Mouse (Mus musculus) limb, embryonic 14.5 days (tissue): ENCODE results near the gene Hoxb5. TPM values are rescaled to one million over a fixed set of nuclear protein-coding genes. Genes with fewer than 3 reads are reported as not detected.

ENCODE experiments used
- ATAC-seq: fragments of 200-750 bp; cut with Nextera tagmentation; 2 replicates; pipeline ENCODE4 v1.8.0; 2017; ENCODE audit warnings: low read depth, moderate number of reproducible peaks, moderate TSS enrichment; ENCODE audit not compliant: low FRiP score
- DNase-seq: peaks from one replicate; pipeline ENCODE4 v3.0.0-alpha.2; 2015; ENCODE audit warnings: low spot score
- H3K27ac ChIP-seq: fragments of 300-500 bp; sonication (generic); replicated peaks from 2 replicates; pipeline ENCODE4 v1.5.1; 2014; ENCODE audit warnings: low read depth, mild to moderate bottlenecking, low read length, moderate library complexity, mixed read lengths
- H3K27me3 ChIP-seq: fragments of 300-500 bp; sonication (generic); 2 replicates; pipeline ENCODE4 v1.6.1; 2014; ENCODE audit warnings: low read length, mixed read lengths; ENCODE audit not compliant: control insufficient read depth, insufficient read depth
- H3K36me3 ChIP-seq: fragments of 300-500 bp; sonication (generic); 2 replicates; pipeline ENCODE4 v1.6.1; 2014; ENCODE audit warnings: mild to moderate bottlenecking, low read length, moderate library complexity, mixed read lengths; ENCODE audit not compliant: control insufficient read depth, insufficient read depth
- H3K4me1 ChIP-seq: fragments of 300-500 bp; sonication (generic); 2 replicates; pipeline ENCODE4 v1.6.1; 2014; ENCODE audit warnings: antibody characterized with exemption, low read length, mixed read lengths; ENCODE audit not compliant: control insufficient read depth, insufficient read depth
- H3K4me2 ChIP-seq: fragments of 300-500 bp; sonication (generic); replicated peaks from 2 replicates; pipeline ENCODE4 v1.6.1; 2014; ENCODE audit warnings: low read depth, mild to moderate bottlenecking, low read length, moderate library complexity; ENCODE audit not compliant: severe bottlenecking
- H3K4me3 ChIP-seq: fragments of 300-500 bp; sonication (generic); replicated peaks from 2 replicates; pipeline ENCODE4 v1.5.1; 2014; ENCODE audit warnings: low read length
- H3K9ac ChIP-seq: fragments of 300-500 bp; sonication (generic); 2 replicates; pipeline ENCODE4 v1.6.1; 2014; ENCODE audit warnings: mild to moderate bottlenecking, low read depth, low read length, moderate library complexity; ENCODE audit not compliant: severe bottlenecking
- H3K9me3 ChIP-seq: fragments of 300-500 bp; sonication (generic); 2 replicates; pipeline ENCODE4 v1.6.1; 2016; ENCODE audit warnings: low read length; ENCODE audit not compliant: control insufficient read depth
- POLR2A ChIP-seq: fragments of 200-500 bp; IDR thresholded peaks from 2 replicates; pipeline ENCODE4 v1.8.0; 2012; ENCODE audit warnings: inconsistent platforms, mild to moderate bottlenecking, moderate library complexity, borderline replicate concordance; ENCODE audit not compliant: insufficient read depth, insufficient read length; ENCODE audit errors: extremely low read depth
- WGBS: fragments of 180-500 bp; shearing (Covaris S2); extraction: QIAGEN DNeasy Blood & Tissue Kit; methylation state at CpG from one replicate; pipeline ENCODE4 v1.1.7; 2014; 5-methylcytosine and 5-hydroxymethylcytosine counted together
- polyA plus RNA-seq, 2 experiments: library from polyadenylated mRNA; depleted of rRNA in 1 of 2; stranded (reverse) in 1 of 2; unstranded in 1 of 2; fragments of >200 nt; fragmentation: Nextera tagmentation in 1 of 2; extraction: Ambion mirVana in 1 of 2; gene quantifications; 2 replicates each; pipeline versions ENCODE4 v1.2.1 to v1.2.3; 2012 to 2014

The Hoxb5 gene
- polyA plus RNA-seq, 2 experiments: 0.85 to 1.8 TPM

DNA sequence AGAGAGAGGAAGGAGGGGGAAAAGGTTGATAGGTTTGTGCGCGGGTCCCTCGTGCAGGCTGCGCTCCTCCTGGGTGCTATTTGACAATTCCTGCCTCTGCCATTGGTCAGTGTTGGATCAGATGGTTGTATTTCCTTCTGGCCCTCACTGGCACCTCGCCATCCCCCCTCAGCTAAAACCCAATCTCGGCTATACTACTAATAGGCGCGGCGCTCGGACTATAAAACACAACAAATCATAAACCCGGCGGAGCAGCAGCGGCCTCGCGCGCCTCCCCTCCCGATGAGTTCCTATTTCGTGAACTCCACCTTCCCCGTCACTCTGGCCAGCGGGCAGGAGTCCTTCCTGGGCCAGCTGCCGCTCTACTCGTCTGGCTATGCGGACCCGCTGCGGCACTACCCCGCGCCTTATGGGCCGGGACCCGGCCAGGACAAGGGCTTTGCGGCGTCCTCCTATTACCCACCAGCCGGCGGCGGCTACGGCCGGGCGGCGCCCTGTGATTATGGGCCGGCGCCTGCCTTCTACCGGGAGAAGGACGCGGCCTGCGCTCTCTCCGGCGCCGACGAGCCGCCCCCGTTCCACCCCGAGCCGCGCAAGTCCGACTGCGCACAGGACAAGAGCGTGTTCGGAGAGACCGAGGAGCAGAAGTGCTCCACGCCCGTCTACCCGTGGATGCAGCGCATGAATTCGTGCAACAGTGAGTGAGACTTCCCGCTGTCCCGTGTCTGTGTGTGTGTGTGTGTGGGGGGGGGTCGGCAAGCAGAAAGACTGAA lies 4.1 kb upstream of the Hoxb5 start:
- H3K36me3 ChIP-seq: no peaks in the 10 kb centered on the region
- TF ChIP-seq POLR2A: no peak
- 0 out of 2 replicates have a peak, but pooled peaks cover 3% of the 10 kb centered on the region for H3K4me1 ChIP-seq
- no peak for DNase-seq
- no peaks in the 10 kb centered on the region for H3K9me3 ChIP-seq
- H3K4me2 ChIP-seq: peak overlapping the region; percentile 40
- WGBS: under 1% methylated on average over 64 of the region's 66 CpGs
- H3K9ac ChIP-seq: no peak overlapping the region; the same call in 1 of the 2 replicates
- H3K27me3 ChIP-seq: peaks cover 100% of the 10 kb centered on the region
- peak overlapping the region; percentile 25 for H3K4me3 ChIP-seq
- ATAC-seq: no peak
- H3K27ac ChIP-seq: no peak overlapping the region

DNA sequence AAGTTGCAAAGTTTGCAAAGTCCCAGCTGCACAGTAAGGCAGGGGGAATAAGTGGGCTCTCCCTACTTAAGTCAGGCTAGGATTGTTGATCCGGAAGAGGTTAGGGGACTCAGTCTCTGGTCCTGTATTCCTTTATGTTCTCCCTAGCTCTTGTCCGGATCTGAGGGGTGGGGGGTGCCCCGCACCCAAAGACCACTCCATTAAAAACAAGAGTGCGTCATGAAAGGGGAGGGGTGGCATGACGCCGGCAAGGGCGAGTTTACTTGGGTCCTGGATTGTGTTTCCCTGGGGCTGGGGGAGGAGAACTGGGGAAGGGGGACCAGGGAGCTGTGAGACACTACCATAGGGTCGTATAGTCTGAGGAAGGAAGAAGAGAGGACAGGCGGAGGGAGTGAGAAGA lies 3.4 kb upstream of the Hoxb5 start:
- H3K9ac ChIP-seq: no peak overlapping the region
- no peak overlapping the region; the same call in 1 of the 2 replicates for H3K4me2 ChIP-seq
- H3K27me3 ChIP-seq: peaks cover 100% of the 10 kb centered on the region
- H3K27ac ChIP-seq: no peak overlapping the region
- no peak for DNase-seq
- no peaks in the 10 kb centered on the region for H3K36me3 ChIP-seq
- H3K4me3 ChIP-seq: peak overlapping the region; percentile 25; the same call in 1 of the 2 replicates
- WGBS: 2% methylated on average over 9 of the region's 9 CpGs
- 0 out of 2 replicates have a peak, but pooled peaks cover 3% of the 10 kb centered on the region for H3K4me1 ChIP-seq
- no peak for ATAC-seq
- H3K9me3 ChIP-seq: no peaks in the 10 kb centered on the region
- TF ChIP-seq POLR2A: no peak

DNA sequence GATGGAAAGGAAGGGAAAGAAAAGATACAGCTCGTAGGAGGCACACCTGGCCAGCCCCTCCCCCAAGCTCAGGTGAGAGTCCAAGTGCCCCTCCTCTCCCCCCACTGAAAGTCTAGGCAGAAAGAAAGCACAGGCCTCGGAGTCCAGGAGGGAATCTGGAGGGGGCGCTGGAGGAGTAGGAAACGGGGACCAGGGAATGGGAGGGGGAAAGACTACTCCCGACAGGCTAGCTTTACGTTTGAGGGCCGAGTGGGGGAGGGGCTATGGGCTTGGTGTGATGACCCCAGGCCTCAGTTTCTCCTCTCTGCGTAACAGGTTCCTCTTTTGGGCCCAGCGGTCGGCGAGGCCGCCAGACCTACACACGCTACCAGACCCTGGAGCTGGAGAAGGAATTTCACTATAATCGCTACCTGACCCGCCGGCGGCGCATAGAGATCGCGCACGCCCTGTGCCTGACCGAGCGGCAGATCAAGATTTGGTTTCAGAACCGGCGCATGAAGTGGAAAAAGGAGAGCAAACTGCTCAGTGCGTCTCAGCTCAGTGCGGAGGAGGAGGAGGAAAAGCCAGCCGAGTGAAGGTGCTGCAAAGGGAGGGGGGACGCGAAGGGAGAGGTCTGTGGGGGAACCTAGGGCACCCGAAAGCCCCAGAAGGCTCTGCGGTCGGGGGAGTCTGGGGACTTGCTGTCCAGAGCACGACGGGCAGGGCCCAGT lies 2.6 kb upstream of the Hoxb5 start:
- H3K9ac ChIP-seq: no peak overlapping the region
- peaks cover 100% of the 10 kb centered on the region for H3K27me3 ChIP-seq
- no peak overlapping the region for H3K4me2 ChIP-seq
- 0 out of 2 replicates have a peak, but pooled peaks cover 3% of the 10 kb centered on the region for H3K4me1 ChIP-seq
- WGBS: 7% methylated on average over 35 of the region's 35 CpGs
- DNase-seq (no peak), ATAC-seq (no peak)
- no peak overlapping the region for H3K4me3 ChIP-seq
- H3K27ac ChIP-seq: no peak overlapping the region
- H3K36me3 ChIP-seq: no peaks in the 10 kb centered on the region
- no peak for TF ChIP-seq POLR2A
- no peaks in the 10 kb centered on the region for H3K9me3 ChIP-seq

DNA sequence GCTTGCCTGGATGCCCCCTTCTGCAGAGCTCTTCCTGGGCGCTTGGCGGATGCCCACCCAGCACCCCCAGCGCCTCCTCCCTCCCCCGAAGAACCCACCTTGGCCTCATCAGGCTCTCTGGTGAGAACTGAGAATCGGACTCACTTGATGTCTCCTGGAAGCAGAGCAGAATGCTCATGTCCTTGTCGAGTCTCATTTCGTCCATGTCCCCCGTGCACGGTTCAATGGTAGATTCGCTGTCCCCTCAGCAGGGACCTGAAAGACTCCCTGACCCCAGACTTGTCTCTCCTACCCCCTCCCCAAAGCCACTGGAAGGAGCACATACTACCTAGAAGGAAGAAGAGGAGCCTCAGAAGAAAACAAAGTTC lies 2.1 kb upstream of the Hoxb5 start:
- Histone ChIP-seq H3K9me3 (no peaks in the 10 kb centered on the region), H3K27me3 (peaks cover 100% of the 10 kb centered on the region), H3K27ac (no peak overlapping the region), H3K9ac (no peak overlapping the region), H3K4me3 (no peak overlapping the region), H3K4me2 (no peak overlapping the region), H3K4me1 (0 out of 2 replicates have a peak, but pooled peaks cover 3% of the 10 kb centered on the region), H3K36me3 (no peaks in the 10 kb centered on the region)
- no peak for ATAC-seq
- TF ChIP-seq POLR2A: no peak
- no peak for DNase-seq
- WGBS: 17% methylated on average over 10 of the region's 10 CpGs

DNA sequence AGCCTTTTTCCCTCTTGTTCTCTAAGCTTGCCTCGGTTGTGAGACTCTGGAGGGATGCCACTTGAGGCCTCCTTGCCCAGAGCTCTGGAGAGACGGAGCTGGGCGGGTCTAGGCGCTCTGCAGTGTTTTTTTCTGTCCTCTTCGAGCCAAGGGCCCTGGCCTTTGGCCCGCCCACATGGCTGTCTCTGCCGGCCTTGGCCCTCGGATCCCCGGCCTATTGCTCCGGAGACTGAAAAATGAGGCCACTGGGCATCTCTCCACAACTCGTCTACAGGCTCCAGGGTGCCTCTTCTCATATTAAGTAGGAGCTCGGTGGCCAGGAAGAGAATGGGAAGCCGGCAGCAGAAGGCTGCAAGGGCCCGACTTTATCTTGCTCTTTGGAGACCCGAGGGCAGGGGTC lies 1.3 kb upstream of the Hoxb5 start:
- Histone ChIP-seq H3K36me3 (no peaks in the 10 kb centered on the region), H3K27ac (no peak overlapping the region), H3K4me3 (no peak overlapping the region), H3K9ac (no peak overlapping the region), H3K4me2 (no peak overlapping the region), H3K4me1 (0 out of 2 replicates have a peak, but pooled peaks cover 3% of the 10 kb centered on the region), H3K27me3 (peaks cover 100% of the 10 kb centered on the region), H3K9me3 (no peaks in the 10 kb centered on the region)
- TF ChIP-seq POLR2A: no peak
- DNase-seq (no peak), ATAC-seq (no peak)
- WGBS: 2% methylated on average over 15 of the region's 15 CpGs
